7 mouse cellular contexts compared by ENCODE assay signal in genomic region chr12:117327086-117327485, GRCm38 (mm10).
A peak's percentile ranks its signal among the peaks of the same experiment; 100 is the strongest.
DNase-seq lines count a peak whose midpoint lies in the region; ATAC-seq and TF ChIP-seq lines count a peak whose summit lies in the region.
"Not testable (repeated sequence)": the region's sequence is repeated elsewhere in the genome, so short reads cannot be mapped to it uniquely, and the experiment has no call there.

No protein-coding gene starts in this region.

- 49% methylated on average over 5 of the region's 5 CpGs for WGBS in embryonic facial prominence, embryonic 14.5 days
- 36% methylated on average over 5 of the region's 5 CpGs for WGBS in forebrain, postnatal 0 days
- WGBS in hindbrain, embryonic 11.5 days: 53% methylated on average over 5 of the region's 5 CpGs
- 52% methylated on average over 5 of the region's 5 CpGs for WGBS in intestine, postnatal 0 days
- 51% methylated on average over 5 of the region's 5 CpGs for WGBS in lung, postnatal 0 days
- 34% methylated on average over 5 of the region's 5 CpGs for WGBS in midbrain, embryonic 13.5 days
- WGBS in neural tube, embryonic 13.5 days: 53% methylated on average over 5 of the region's 5 CpGs

- H3K9me3 ChIP-seq in embryonic facial prominence, embryonic 14.5 days (ENCODE audit: control insufficient read depth, low read length); forebrain, postnatal 0 days (ENCODE audit: low read length); hindbrain, embryonic 11.5 days (ENCODE audit: control insufficient read depth, low read length); intestine, postnatal 0 days (ENCODE audit: control insufficient read depth); lung, postnatal 0 days (ENCODE audit: low read length); midbrain, embryonic 13.5 days; neural tube, embryonic 13.5 days: not testable (repeated sequence)

- peak; percentile 56 for TF ChIP-seq CTCF in forebrain, postnatal 0 days (IDR thresholded peaks at IDR 0.05; ENCODE audit: low read depth)
- peak; percentile 44 for TF ChIP-seq CTCF in intestine, postnatal 0 days (IDR thresholded peaks at IDR 0.05; ENCODE audit: low read depth)
- TF ChIP-seq CTCF in lung, postnatal 0 days (IDR thresholded peaks at IDR 0.05): peak; percentile 42

- H3K4me2 ChIP-seq in embryonic facial prominence, embryonic 14.5 days (ENCODE audit: low read depth, low read length); forebrain, postnatal 0 days (ENCODE audit: low read depth); hindbrain, embryonic 11.5 days (replicated peaks; ENCODE audit: low read depth, low read length); intestine, postnatal 0 days (replicated peaks; ENCODE audit: low read depth); lung, postnatal 0 days (replicated peaks; ENCODE audit: low read depth, low read length); midbrain, embryonic 13.5 days (replicated peaks); neural tube, embryonic 13.5 days: not testable (repeated sequence)

- H3K36me3 ChIP-seq in embryonic facial prominence, embryonic 14.5 days (ENCODE audit: control insufficient read depth, insufficient read depth, low read length); forebrain, postnatal 0 days (ENCODE audit: insufficient read depth); hindbrain, embryonic 11.5 days (ENCODE audit: control insufficient read depth, insufficient read depth, low read length); intestine, postnatal 0 days (ENCODE audit: control insufficient read depth, insufficient read depth); lung, postnatal 0 days (ENCODE audit: insufficient read depth, low read length); midbrain, embryonic 13.5 days; neural tube, embryonic 13.5 days: not testable (repeated sequence)

- not testable (repeated sequence) for TF ChIP-seq EP300 in lung, postnatal 0 days (IDR thresholded peaks at IDR 0.05)

- not testable (repeated sequence) for H3K9ac ChIP-seq in embryonic facial prominence, embryonic 14.5 days (ENCODE audit: low read depth, low read length); forebrain, postnatal 0 days; hindbrain, embryonic 11.5 days (ENCODE audit: low read depth, low read length); intestine, postnatal 0 days (ENCODE audit: low read depth, low read length); lung, postnatal 0 days (replicated peaks; ENCODE audit: low read depth); midbrain, embryonic 13.5 days (replicated peaks); neural tube, embryonic 13.5 days

- not testable (repeated sequence) for H3K27ac ChIP-seq in embryonic facial prominence, embryonic 14.5 days (replicated peaks; ENCODE audit: low read depth, low read length); forebrain, postnatal 0 days (ENCODE audit: low read depth, low read length); hindbrain, embryonic 11.5 days (ENCODE audit: low read depth, low read length); intestine, postnatal 0 days (ENCODE audit: low read depth, low read length); lung, postnatal 0 days (ENCODE audit: low read length); midbrain, embryonic 13.5 days; neural tube, embryonic 13.5 days (replicated peaks)

- H3K27me3 ChIP-seq in embryonic facial prominence, embryonic 14.5 days (replicated peaks; ENCODE audit: control insufficient read depth, insufficient read depth, low read length); forebrain, postnatal 0 days (ENCODE audit: insufficient read depth, low read length); hindbrain, embryonic 11.5 days (ENCODE audit: control insufficient read depth, insufficient read depth, low read length); intestine, postnatal 0 days (replicated peaks; ENCODE audit: control insufficient read depth, insufficient read depth, low read length); lung, postnatal 0 days (replicated peaks; ENCODE audit: insufficient read depth, low read length); midbrain, embryonic 13.5 days; neural tube, embryonic 13.5 days: not testable (repeated sequence)

- H3K4me3 ChIP-seq in embryonic facial prominence, embryonic 14.5 days (ENCODE audit: low read depth, low read length); forebrain, postnatal 0 days (ENCODE audit: low read depth, low read length); hindbrain, embryonic 11.5 days (ENCODE audit: low read depth, low read length); intestine, postnatal 0 days (ENCODE audit: low read depth, low read length); lung, postnatal 0 days (ENCODE audit: low read depth, low read length); midbrain, embryonic 13.5 days (replicated peaks); neural tube, embryonic 13.5 days: not testable (repeated sequence)

- not testable (repeated sequence) for DNase-seq in embryonic facial prominence, embryonic 14.5 days (ENCODE audit: low spot score); forebrain, postnatal 0 days; hindbrain, embryonic 11.5 days (ENCODE audit: low spot score); lung, postnatal 0 days (ENCODE audit: low spot score)

- H3K4me1 ChIP-seq in embryonic facial prominence, embryonic 14.5 days (ENCODE audit: control insufficient read depth, insufficient read depth, low read length); forebrain, postnatal 0 days (ENCODE audit: insufficient read depth); hindbrain, embryonic 11.5 days (replicated peaks; ENCODE audit: control insufficient read depth, insufficient read depth, low read length); intestine, postnatal 0 days (replicated peaks; ENCODE audit: control insufficient read depth, insufficient read depth, low read length); lung, postnatal 0 days (ENCODE audit: insufficient read depth, low read depth, low read length); midbrain, embryonic 13.5 days (replicated peaks); neural tube, embryonic 13.5 days (replicated peaks): not testable (repeated sequence)

- ATAC-seq in embryonic facial prominence, embryonic 14.5 days (ENCODE audit: low read depth): 0 out of 2 replicates have a peak, but pooled peaks have one; percentile 18
- ATAC-seq in forebrain, postnatal 0 days: peak; percentile 86
- ATAC-seq in hindbrain, embryonic 11.5 days (ENCODE audit: low FRiP score): peak; percentile 79
- not testable (repeated sequence) for ATAC-seq in intestine, postnatal 0 days; lung, postnatal 0 days
- peak; percentile 82 for ATAC-seq in midbrain, embryonic 13.5 days
- peak; percentile 74 for ATAC-seq in neural tube, embryonic 13.5 days (ENCODE audit: low read depth)
